Mouse (Mus musculus) heart, adult 2 months (tissue): ENCODE measurements around the gene Vasn.

Source experiments
- CTCF ChIP-seq: fragments of 200-600 bp; IDR thresholded peaks from 2 replicates; pipeline ENCODE4 v1.8.1; 2022; ENCODE audit warnings: antibody characterized with exemption, mild to moderate bottlenecking, moderate library complexity
- EP300 ChIP-seq: fragments of 200-500 bp; IDR thresholded peaks from 2 replicates; pipeline ENCODE4 v1.6.1; 2011; ENCODE audit warnings: low read depth, low read length, control low read depth; ENCODE audit not compliant: insufficient read depth
- POLR2A ChIP-seq: fragments of 200-500 bp; IDR thresholded peaks from 2 replicates; pipeline ENCODE4 v1.6.1; 2011; ENCODE audit warnings: mild to moderate bottlenecking, low read depth, low read length, control low read depth; ENCODE audit not compliant: insufficient read depth

GRCm38 (mm10) chr16:4608532-4609059 lies 31.1 kb upstream of the Vasn start:
- TF ChIP-seq POLR2A (no peak), CTCF (no peak), EP300 (no peak)
